Mouse (Mus musculus): Measurements from ENCODE around the gene Gpatch3. TPM values are rescaled to one million over a fixed set of nuclear protein-coding genes. Genes with fewer than 3 reads are reported as not detected.

Gpatch3 gene
- polyA plus RNA-seq, 1 experiment from 2014 or later, result 6.6 TPM

DNA sequence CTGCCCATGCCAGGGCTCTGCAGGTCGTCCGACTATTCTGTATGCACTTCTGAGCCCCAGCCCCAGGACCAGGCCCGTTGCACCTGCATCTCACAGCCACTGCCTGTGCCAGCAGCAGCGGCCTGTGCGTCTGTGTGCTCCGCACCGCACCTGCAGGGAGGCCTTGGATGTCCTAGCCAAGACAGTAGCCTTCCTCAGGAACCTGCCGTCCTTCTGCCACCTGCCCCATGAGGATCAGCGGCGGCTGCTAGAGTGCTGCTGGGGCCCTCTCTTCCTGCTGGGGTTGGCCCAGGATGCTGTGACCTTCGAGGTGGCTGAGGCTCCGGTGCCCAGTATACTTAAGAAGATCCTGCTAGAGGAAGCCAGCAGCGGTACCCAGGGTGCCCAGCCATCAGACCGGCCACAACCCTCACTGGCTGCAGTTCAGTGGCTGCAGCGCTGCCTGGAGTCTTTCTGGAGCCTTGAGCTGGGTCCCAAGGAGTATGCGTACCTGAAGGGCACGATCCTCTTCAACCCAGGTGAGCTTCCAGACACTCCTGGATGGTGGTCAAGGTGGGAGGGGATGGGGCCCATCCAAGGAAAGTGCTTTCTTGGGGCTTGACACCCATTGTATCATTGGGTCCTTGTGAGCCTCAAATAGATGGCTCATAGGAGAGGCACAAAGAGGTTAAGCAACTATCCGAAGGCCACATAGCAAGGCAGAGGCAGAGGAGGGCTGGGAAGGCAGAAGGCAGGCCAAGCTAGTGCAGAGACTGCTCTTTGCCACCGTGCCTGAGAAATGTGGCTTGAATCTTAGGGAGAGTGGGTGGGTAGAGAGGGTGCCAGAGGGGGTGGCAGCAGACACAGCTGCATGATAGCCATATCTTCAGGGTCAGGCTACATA lies 20.9 kb upstream of the Gpatch3 start:
- no peaks in the 10 kb centered on the region for H3K27me3 ChIP-seq (replicated peaks; ENCODE audit: control insufficient read depth, insufficient read depth, low read length)
- no peak overlapping the region for H3K4me3 ChIP-seq (ENCODE audit: low read depth, low read length)
- WGBS, result 76% methylated on average over 19 of the region's 19 CpGs
- H3K9ac ChIP-seq (ENCODE audit: low read length), result no peak overlapping the region
- H3K9me3 ChIP-seq (replicated peaks; ENCODE audit: control insufficient read depth, low read length), result no peaks in the 10 kb centered on the region
- no peak for ATAC-seq
- no peak for DNase-seq (ENCODE audit: low spot score)
- H3K4me2 ChIP-seq (ENCODE audit: low read length), result no peak overlapping the region
- H3K27ac ChIP-seq (ENCODE audit: low read depth, low read length), result no peak overlapping the region
- H3K36me3 ChIP-seq (ENCODE audit: control insufficient read depth, insufficient read depth, low read length), result no peaks in the 10 kb centered on the region
- H3K4me1 ChIP-seq (ENCODE audit: control insufficient read depth, insufficient read depth, low read length), result no peaks in the 10 kb centered on the region

GRCm38 (mm10) chr4:133557041-133557717 lies 17.4 kb upstream of the Gpatch3 start:
- Histone ChIP-seq H3K27ac (ENCODE audit: low read depth, low read length) (no peak overlapping the region), H3K36me3 (ENCODE audit: control insufficient read depth, insufficient read depth, low read length) (no peaks in the 10 kb centered on the region), H3K9ac (ENCODE audit: low read length) (no peak overlapping the region), H3K27me3 (replicated peaks; ENCODE audit: control insufficient read depth, insufficient read depth, low read length) (no peaks in the 10 kb centered on the region), H3K4me3 (ENCODE audit: low read depth, low read length) (no peak overlapping the region), H3K4me1 (ENCODE audit: control insufficient read depth, insufficient read depth, low read length) (no peaks in the 10 kb centered on the region), H3K4me2 (ENCODE audit: low read length) (no peak overlapping the region), H3K9me3 (replicated peaks; ENCODE audit: control insufficient read depth, low read length) (no peaks in the 10 kb centered on the region)
- DNase-seq (ENCODE audit: low spot score) (no peak), ATAC-seq (no peak)
- WGBS, result 46% methylated on average over 10 of the region's 10 CpGs

DNA sequence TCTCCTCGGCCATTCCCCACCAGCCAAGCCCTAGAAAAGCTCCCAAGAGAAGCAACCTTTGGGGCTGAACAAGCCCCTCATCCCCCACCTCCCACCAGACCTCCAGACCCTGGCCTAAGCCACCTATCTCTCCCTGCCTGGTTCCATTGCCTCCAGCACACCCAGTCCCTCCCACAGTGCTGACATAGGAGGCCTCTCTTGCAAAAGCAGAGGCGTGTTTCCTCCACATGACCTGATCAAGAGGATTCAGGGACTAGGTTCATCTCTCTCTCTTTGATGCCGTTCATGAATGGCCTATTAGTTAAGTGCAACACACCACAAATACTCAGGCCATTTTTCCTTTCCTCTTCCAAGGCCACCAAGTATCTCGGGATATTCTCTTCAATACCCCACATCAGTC lies 14.7 kb upstream of the Gpatch3 start:
- Histone ChIP-seq H3K36me3 (ENCODE audit: control insufficient read depth, insufficient read depth, low read length) (no peaks in the 10 kb centered on the region), H3K9ac (ENCODE audit: low read length) (no peak overlapping the region), H3K27ac (ENCODE audit: low read depth, low read length) (no peak overlapping the region), H3K27me3 (replicated peaks; ENCODE audit: control insufficient read depth, insufficient read depth, low read length) (no peaks in the 10 kb centered on the region), H3K4me1 (ENCODE audit: control insufficient read depth, insufficient read depth, low read length) (no peaks in the 10 kb centered on the region), H3K4me2 (ENCODE audit: low read length) (no peak overlapping the region), H3K4me3 (ENCODE audit: low read depth, low read length) (no peak overlapping the region), H3K9me3 (replicated peaks; ENCODE audit: control insufficient read depth, low read length) (no peaks in the 10 kb centered on the region)
- ATAC-seq (no peak), DNase-seq (ENCODE audit: low spot score) (no peak)
- WGBS, result 77% methylated on average over 4 of the region's 4 CpGs

GRCm38 (mm10) chr4:133561622-133562021 lies 12.9 kb upstream of the Gpatch3 start:
- H3K4me1 ChIP-seq (ENCODE audit: control insufficient read depth, insufficient read depth, low read length), result no peaks in the 10 kb centered on the region
- no peaks in the 10 kb centered on the region for H3K27me3 ChIP-seq (replicated peaks; ENCODE audit: control insufficient read depth, insufficient read depth, low read length)
- no peak overlapping the region for H3K9ac ChIP-seq (ENCODE audit: low read length)
- no peak overlapping the region for H3K4me2 ChIP-seq (ENCODE audit: low read length)
- WGBS, result 82% methylated on average over 4 of the region's 4 CpGs
- H3K4me3 ChIP-seq (ENCODE audit: low read depth, low read length), result no peak overlapping the region
- H3K27ac ChIP-seq (ENCODE audit: low read depth, low read length), result no peak overlapping the region
- H3K36me3 ChIP-seq (ENCODE audit: control insufficient read depth, insufficient read depth, low read length), result no peaks in the 10 kb centered on the region
- no peaks in the 10 kb centered on the region for H3K9me3 ChIP-seq (replicated peaks; ENCODE audit: control insufficient read depth, low read length)
- ATAC-seq, result no peak
- no peak for DNase-seq (ENCODE audit: low spot score)

- no peaks in the 10 kb centered on the region for H3K4me1 ChIP-seq (ENCODE audit: control insufficient read depth, insufficient read depth, low read length)
- no peaks in the 10 kb centered on the region for H3K9me3 ChIP-seq (replicated peaks; ENCODE audit: control insufficient read depth, low read length)
- no peak overlapping the region for H3K4me3 ChIP-seq (ENCODE audit: low read depth, low read length)
- H3K27me3 ChIP-seq (replicated peaks; ENCODE audit: control insufficient read depth, insufficient read depth, low read length), result no peaks in the 10 kb centered on the region
- H3K36me3 ChIP-seq (ENCODE audit: control insufficient read depth, insufficient read depth, low read length), result no peaks in the 10 kb centered on the region
- H3K27ac ChIP-seq (ENCODE audit: low read depth, low read length), result no peak overlapping the region
- H3K4me2 ChIP-seq (ENCODE audit: low read length), result no peak overlapping the region
- ATAC-seq (no peak), DNase-seq (ENCODE audit: low spot score) (peak; percentile 29)
- 68% methylated on average over 11 of the region's 11 CpGs for WGBS
- no peak overlapping the region for H3K9ac ChIP-seq (ENCODE audit: low read length)
Measured at GRCm38 (mm10) chr4:133563123-133563571, 11.4 kb upstream of the Gpatch3 start.

DNA sequence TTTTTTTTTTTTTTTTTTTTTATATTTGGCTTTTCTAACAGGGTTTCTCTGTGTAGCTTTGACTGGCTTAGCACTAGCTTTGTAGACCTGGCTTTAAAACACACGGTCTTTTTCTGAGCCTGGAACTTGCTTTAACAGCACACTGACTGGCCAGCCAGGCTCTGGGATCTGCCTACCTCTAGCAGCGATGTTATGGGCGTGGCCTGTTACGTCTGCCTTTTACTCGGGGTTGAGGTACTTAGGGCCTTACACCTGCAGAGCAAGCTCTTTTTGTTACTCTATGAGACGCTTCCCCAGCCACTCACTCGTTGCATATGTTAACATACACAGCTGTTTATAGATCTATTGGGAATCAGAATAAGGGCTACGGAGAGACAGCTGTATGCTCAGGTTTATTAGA lies 7.3 kb upstream of the Gpatch3 start:
- no peaks in the 10 kb centered on the region for H3K4me1 ChIP-seq (ENCODE audit: control insufficient read depth, insufficient read depth, low read length)
- 28% methylated on average over 8 of the region's 8 CpGs for WGBS
- ATAC-seq, result no peak

DNA sequence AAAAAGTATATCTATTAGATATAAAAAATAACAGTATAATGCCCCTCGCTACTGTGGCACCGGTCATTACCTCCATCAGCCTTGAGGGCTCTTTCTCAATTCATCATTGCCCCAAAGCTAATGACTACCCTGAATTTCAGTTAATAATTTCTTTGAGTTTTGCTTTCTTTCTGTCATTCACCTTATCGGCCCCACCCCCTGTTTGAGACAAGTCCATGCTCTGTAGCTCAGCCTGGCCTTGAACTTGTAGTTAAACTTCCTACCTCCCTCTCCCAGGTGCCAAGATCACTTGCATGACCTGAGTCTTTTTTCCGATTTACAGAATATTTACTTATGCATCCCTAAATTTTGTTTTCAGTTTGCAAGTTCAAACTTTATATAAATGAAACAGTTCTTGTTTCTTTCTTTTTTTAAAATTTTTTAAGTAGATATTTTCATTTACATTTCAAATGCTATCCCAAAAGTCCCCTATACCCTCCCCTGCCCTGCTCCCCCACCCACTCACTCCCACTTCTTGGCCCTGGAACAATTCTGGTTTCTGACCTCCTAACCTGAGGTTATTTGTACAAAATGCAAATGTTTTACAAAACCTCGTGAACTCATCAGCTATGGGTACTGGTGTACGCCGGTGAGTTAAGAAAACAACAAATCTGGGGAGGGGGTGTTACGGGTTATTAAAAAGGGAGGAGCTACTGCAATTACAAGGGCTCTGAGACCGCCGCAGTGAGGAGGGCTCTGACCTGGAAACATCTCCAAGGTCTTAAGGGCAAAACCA lies 5.1 kb upstream of the Gpatch3 start:
- Histone ChIP-seq H3K4me3 (ENCODE audit: low read depth, low read length) (no peak overlapping the region), H3K4me2 (ENCODE audit: low read length) (no peak overlapping the region), H3K36me3 (ENCODE audit: control insufficient read depth, insufficient read depth, low read length) (no peaks in the 10 kb centered on the region), H3K27me3 (replicated peaks; ENCODE audit: control insufficient read depth, insufficient read depth, low read length) (no peaks in the 10 kb centered on the region), H3K27ac (ENCODE audit: low read depth, low read length) (no peak overlapping the region), H3K9ac (ENCODE audit: low read length) (no peak overlapping the region), H3K9me3 (replicated peaks; ENCODE audit: control insufficient read depth, low read length) (no peaks in the 10 kb centered on the region), H3K4me1 (ENCODE audit: control insufficient read depth, insufficient read depth, low read length) (no peaks in the 10 kb centered on the region; the same call in 1 of the 2 replicates)
- no peak for DNase-seq (ENCODE audit: low spot score)
- 87% methylated on average over 10 of the region's 10 CpGs for WGBS
- ATAC-seq, result no peak

More for the DNA sequence above, 7.3 kb upstream of the Gpatch3 start:
- H3K9me3 ChIP-seq (replicated peaks; ENCODE audit: control insufficient read depth, low read length), result no peaks in the 10 kb centered on the region
- H3K4me3 ChIP-seq (ENCODE audit: low read depth, low read length), result no peak overlapping the region
- no peak for DNase-seq (ENCODE audit: low spot score)
- no peak overlapping the region for H3K9ac ChIP-seq (ENCODE audit: low read length)
- H3K27ac ChIP-seq (ENCODE audit: low read depth, low read length), result no peak overlapping the region
- no peak overlapping the region for H3K4me2 ChIP-seq (ENCODE audit: low read length)
- H3K27me3 ChIP-seq (replicated peaks; ENCODE audit: control insufficient read depth, insufficient read depth, low read length), result no peaks in the 10 kb centered on the region
- H3K36me3 ChIP-seq (ENCODE audit: control insufficient read depth, insufficient read depth, low read length), result no peaks in the 10 kb centered on the region

- H3K4me1 ChIP-seq (ENCODE audit: control insufficient read depth, insufficient read depth, low read length), result peaks cover 1% of the 10 kb centered on the region
- no peak overlapping the region for H3K4me3 ChIP-seq (ENCODE audit: low read depth, low read length)
- H3K9me3 ChIP-seq (replicated peaks; ENCODE audit: control insufficient read depth, low read length), result no peaks in the 10 kb centered on the region
- no peak overlapping the region for H3K4me2 ChIP-seq (ENCODE audit: low read length)
- H3K27me3 ChIP-seq (replicated peaks; ENCODE audit: control insufficient read depth, insufficient read depth, low read length), result no peaks in the 10 kb centered on the region
- H3K9ac ChIP-seq (ENCODE audit: low read length), result no peak overlapping the region
- H3K36me3 ChIP-seq (ENCODE audit: control insufficient read depth, insufficient read depth, low read length), result no peaks in the 10 kb centered on the region
- ATAC-seq, result no peak
- no peak overlapping the region for H3K27ac ChIP-seq (ENCODE audit: low read depth, low read length)
- DNase-seq (ENCODE audit: low spot score), result no peak
- WGBS, result 66% methylated on average over 10 of the region's 10 CpGs
Measured at GRCm38 (mm10) chr4:133570066-133570466, 4.5 kb upstream of the Gpatch3 start.
